Mouse (Mus musculus) liver (tissue): ENCODE measurements around the gene Cdkl2.

Source experiments
- DNase-seq: peaks from one replicate; pipeline ENCODE4 v3.0.0-alpha.2; 2020; ENCODE audit warnings: mixed read lengths

The Cdkl2 gene

DNA sequence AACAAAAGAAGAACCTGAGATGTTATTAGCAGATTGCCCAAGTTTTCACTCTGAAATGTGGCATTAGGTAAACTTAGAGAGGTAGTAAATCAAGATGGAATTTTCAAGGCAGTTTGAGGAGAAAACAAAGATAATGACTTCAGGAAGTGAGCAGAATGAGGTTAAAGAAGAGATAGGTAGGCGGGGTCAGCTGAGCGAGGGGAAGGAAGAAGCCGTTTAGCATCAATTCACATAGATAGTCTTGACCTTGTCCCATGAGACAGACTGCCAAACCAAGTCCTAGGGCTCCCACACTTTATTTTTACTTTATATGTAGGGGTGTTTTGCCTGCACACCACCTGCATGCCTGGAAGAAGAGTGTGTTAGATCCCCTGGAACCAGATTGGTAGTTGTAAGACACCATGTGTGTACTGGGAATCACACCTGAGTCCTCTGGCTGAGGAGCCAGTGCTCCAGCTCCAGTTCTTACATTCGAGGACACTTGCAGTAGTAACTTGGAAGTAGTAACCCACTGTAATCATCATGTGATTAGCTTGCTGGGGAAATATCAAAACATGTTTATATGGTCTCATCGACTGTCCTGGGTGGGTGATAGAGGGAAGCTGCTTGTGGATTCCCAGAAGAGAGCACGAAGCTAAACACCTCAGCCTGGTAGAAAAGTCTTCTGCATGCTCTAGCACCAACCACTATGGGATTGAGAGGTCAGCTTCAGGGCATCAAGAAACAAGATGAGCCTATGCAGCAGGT lies 52.3 kb downstream of the Cdkl2 start:
- DNase-seq = no peak

DNA sequence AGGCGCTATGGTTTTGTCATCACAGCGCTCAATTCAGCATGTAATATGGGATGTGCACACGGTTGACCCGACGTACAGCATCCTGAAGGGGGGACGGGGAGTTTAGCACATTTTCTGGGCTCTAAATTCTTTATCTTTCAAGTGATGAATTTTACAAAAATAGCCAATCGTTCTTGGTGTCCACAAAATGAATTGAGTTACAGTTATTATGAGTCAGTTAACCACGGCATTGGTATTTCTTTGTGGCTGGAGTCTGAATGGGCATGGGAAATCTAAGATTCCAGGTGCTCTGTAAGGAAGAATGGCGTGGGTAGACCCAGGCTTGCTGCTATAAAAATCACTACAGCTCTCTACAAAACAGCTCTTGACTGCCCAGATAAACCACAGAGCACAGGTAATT lies 54.4 kb downstream of the Cdkl2 start:
- DNase-seq = no peak

GRCm38 (mm10) chr5:91987799-91988198 lies 55.9 kb downstream of the Cdkl2 start:
- DNase-seq = no peak

GRCm38 (mm10) chr5:91987236-91987635 lies 56.4 kb downstream of the Cdkl2 start, which contains the start of gene Odaph:
Gene Odaph (plus strand): TSS chr5:91987475.
- DNase-seq = no peak

DNA sequence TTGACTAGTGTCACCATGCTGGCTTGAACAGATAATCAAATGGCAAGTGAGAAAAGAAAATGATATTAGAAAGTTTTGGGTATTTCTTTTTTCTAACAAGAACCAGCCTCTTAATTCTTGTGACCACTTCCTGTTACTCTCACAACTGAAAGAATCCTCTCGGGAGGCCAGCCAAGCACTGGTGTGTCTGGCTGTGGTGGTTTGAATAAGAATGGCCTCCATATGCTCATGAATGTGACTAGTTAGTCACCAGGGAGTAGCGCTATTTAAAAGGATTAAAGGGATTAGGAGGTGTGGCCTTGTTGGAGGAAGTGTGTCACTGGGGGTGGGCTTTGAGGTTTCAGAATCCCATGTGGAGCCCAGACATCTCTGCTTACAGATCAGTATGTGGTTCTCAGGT lies 58.0 kb downstream of the Cdkl2 start:
- no peak for DNase-seq

DNA sequence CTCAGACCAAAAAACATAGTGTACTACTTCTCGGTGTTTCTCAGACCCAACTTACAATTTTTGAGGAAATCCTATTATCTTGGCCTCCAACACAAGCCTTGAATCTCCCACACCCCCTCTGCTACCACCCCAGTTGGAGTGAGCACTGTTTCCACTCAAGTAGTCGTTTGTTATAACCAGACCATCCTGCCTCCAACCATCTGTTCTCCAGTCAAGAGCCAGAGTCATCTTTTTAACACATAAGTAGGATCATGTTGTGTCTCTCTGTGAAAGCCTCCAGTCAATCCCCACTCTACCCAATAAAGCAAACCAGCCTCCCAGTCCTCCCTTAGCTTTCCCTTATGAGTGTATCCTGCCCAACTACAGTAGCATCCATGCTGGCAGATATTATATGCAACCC lies 60.2 kb downstream of the Cdkl2 start:
- no peak for DNase-seq

DNA sequence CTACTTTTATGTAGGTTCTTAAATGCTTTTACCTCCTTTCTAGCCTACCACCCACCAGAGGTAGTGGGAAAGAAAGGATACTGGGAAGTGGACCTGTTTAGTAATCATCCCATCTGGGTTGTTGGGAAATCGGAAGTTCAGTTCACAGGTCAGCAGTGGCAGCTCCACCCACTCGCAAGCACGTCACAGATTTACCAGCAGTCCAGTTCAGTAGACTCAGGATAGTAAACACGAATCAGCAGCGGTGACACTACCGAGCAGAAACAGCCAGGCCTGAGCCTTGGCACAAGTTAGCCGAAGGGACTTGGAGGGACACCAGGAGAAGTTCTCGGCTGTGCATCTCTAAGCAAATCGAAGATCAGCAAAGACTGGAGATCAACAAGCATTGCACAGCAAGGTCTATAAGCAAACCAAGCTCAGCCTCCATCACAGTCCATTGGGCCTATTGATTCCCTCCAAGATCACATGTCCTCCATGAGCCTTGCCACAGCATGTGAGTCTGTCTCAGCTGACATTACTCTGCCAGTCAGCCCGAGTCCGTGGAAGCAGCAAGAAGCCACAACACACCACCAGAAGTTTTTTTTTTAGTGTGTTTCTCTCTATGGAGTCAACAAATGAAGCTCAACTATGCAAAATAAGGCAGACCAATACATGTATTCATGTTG lies 62.4 kb downstream of the Cdkl2 start:
- no peak for DNase-seq

GRCm38 (mm10) chr5:91977397-91977770 lies 66.3 kb downstream of the Cdkl2 start:
- no peak for DNase-seq

GRCm38 (mm10) chr5:91976566-91977396 lies 66.9 kb downstream of the Cdkl2 start:
- no peak for DNase-seq

DNA sequence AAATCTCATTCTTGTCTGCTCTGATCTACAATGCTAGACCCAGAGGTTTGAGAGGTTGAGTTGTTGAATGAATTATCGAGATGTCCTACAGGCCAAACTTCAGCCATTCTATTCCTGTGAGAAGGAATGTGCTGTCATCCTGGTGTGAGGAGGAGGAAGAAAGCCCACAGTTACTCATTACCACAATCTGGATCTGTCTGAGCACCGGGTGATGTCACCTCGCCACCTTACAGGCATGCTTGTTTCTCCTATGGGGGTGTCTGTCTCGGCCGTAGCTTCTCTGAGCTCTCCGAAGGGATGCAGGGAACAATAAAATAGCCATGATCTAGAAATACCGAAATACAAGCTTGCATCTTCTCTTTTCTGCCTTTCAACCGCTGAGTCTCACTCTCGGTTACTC lies 67.9 kb downstream of the Cdkl2 start:
- DNase-seq = no peak

DNA sequence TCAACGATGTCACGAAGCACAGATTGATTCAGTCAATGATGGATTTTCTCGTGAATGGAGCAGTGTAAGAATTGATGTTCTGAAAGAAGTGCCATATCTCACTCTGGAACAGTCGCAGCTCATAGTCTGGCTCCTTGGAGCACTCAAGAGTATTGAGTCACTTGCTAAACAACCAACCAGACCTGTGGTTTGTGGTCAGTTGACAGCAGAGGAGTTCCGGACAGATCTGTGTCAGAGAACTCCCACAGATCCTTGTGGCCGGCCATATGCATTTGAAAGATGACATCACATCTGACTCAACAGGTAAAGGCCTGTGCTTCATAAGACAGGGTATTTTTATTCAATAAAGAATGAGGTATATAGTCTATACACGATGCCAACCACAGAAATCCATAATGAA lies 69.7 kb downstream of the Cdkl2 start:
- no peak for DNase-seq

DNA sequence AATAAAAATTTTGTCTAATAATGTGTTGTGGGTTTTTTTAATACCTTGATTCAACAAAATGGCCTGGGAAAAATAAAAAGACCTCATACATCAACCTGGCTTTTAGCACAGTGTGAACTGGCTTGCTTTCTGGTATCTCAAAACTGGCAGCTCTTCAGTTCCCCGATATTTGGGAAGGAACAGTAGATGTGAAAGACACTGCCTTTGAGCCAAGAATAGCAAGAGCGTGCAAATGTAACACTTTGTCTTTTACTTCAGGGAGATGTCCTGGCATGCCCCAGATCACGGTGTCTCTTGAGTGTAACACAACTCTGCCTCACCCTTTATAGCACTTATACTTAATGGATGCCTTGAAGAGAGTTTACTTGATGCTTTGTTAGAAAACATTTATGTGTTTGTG lies 71.6 kb downstream of the Cdkl2 start:
- no peak for DNase-seq

DNA sequence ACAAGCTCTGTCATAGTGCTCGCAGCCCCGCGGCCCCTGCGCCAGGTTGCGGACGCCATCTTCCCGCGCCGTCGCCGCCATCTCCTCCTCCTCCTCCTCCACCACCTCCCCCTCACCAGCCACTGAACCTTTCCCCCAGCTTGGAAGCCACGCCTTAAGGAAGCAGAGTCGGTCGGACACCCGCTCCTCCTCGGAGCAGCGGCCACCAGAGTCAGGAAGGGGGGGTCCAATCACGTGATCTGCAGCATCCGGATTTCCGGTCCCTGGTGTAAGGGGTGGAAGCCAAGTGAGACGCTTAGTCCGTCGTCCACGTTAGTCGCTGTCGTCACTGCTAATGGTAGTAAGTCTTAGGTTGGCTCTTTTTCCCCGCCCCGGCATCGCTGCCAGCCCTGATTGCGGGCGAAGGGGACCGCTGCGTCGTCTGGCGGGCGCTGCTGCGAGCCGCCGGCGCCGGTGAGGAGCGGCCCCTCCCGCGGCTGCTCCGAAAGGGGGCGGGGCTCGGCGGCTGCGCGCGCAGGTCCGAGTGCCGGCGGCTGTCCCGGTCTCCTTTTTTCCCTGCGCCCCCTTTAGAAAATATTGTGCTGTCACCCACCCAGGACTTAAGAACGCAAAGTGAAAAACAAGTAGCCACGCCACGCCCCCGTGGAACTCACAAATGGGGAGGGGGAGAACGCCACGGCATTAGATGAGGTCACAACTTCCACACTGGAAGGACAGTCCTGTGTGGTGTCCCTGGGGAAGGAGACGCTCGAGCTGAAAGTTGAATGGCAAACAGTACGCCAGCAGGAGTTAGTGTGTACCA lies 80.8 kb downstream of the Cdkl2 start, which contains the start of gene Rchy1:
TSS of gene Rchy1 (minus strand) at position 430 of the 802 bp plus-strand sequence.
- peak; percentile 94 for DNase-seq

DNA sequence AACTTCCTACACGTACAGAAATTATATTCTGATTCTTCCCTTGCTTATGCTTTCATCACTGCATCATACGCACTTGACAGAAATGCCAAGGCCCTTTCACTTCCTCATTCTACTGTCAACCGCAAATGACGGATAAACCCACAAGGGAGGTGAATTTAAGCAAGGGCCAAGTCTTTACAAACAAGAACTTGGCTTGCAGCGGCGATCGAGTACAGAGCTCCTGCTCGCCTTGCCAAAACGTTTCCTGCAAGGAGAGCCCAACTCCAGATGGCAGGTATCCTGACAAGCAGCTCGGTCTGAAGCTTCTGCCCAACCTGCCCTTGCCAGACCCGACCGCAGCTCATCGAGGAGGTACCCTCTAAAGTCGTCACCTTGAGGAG lies 81.4 kb downstream of the Cdkl2 start:
- DNase-seq = no peak

- no peak for DNase-seq
Measured at GRCm38 (mm10) chr5:91961370-91961769, 82.3 kb downstream of the Cdkl2 start.

GRCm38 (mm10) chr5:91960606-91961254 lies 83.0 kb downstream of the Cdkl2 start:
- DNase-seq = peak; percentile 75

- DNase-seq = no peak
Measured at GRCm38 (mm10) chr5:91959986-91960385, 83.7 kb downstream of the Cdkl2 start.

GRCm38 (mm10) chr5:91959096-91959495 lies 84.6 kb downstream of the Cdkl2 start:
- peak; percentile 25 for DNase-seq

GRCm38 (mm10) chr5:91956991-91957760 lies 86.5 kb downstream of the Cdkl2 start:
- no peak for DNase-seq
